Mouse (Mus musculus) forebrain, embryonic 11.5 days (tissue): ENCODE data around the gene Gdf7. TPM values are rescaled to one million over a fixed set of nuclear protein-coding genes. Genes with fewer than 3 reads are reported as not detected.

Source experiments
- ATAC-seq: fragments of 200-750 bp; cut with Nextera tagmentation; replicated peaks from 2 replicates; pipeline ENCODE4 v1.8.0; 2017; ENCODE audit warnings: moderate TSS enrichment; ENCODE audit not compliant: low FRiP score
- DNase-seq: peaks from one replicate; pipeline ENCODE4 v3.0.0-alpha.2; 2017; ENCODE audit warnings: low spot score
- H3K27ac ChIP-seq: fragments of 300-500 bp; sonication (generic); 2 replicates; pipeline ENCODE4 v1.5.1; 2014; ENCODE audit warnings: low read depth, low read length
- H3K27me3 ChIP-seq: fragments of 300-500 bp; sonication (generic); 2 replicates; pipeline ENCODE4 v1.6.1; 2014; ENCODE audit warnings: mild to moderate bottlenecking, low read length, mixed read lengths; ENCODE audit not compliant: control insufficient read depth, insufficient read depth
- H3K36me3 ChIP-seq: fragments of 300-500 bp; sonication (generic); 2 replicates; pipeline ENCODE4 v1.6.1; 2014; ENCODE audit warnings: mild to moderate bottlenecking, low read length, moderate library complexity, mixed read lengths; ENCODE audit not compliant: control insufficient read depth, insufficient read depth
- H3K4me1 ChIP-seq: fragments of 300-500 bp; sonication (generic); replicated peaks from 2 replicates; pipeline ENCODE4 v1.6.1; 2014; ENCODE audit warnings: low read length, mixed read lengths; ENCODE audit not compliant: control insufficient read depth, insufficient read depth
- H3K4me2 ChIP-seq: fragments of 300-500 bp; sonication (generic); 2 replicates; pipeline ENCODE4 v1.6.1; 2014; ENCODE audit warnings: low read depth, mild to moderate bottlenecking, low read length, moderate library complexity, mixed read lengths; ENCODE audit not compliant: severe bottlenecking
- H3K4me3 ChIP-seq: fragments of 300-500 bp; sonication (generic); 2 replicates; pipeline ENCODE4 v1.5.1; 2014; ENCODE audit warnings: low read depth, low read length
- H3K9ac ChIP-seq: fragments of 300-500 bp; sonication (generic); 2 replicates; pipeline ENCODE4 v1.6.1; 2014; ENCODE audit warnings: low read length
- H3K9me3 ChIP-seq: fragments of 300-500 bp; sonication (generic); 2 replicates; pipeline ENCODE4 v1.6.1; 2016; ENCODE audit warnings: low read length, mixed read lengths; ENCODE audit not compliant: control insufficient read depth
- WGBS: fragments of 180-500 bp; shearing (Covaris S2); extraction: QIAGEN DNeasy Blood & Tissue Kit; methylation state at CpG from one replicate; pipeline ENCODE4 v1.1.7; 2014; 5-methylcytosine and 5-hydroxymethylcytosine counted together
- polyA plus RNA-seq: library from polyadenylated mRNA; unstranded; fragments of >200 nt; fragmentation: Nextera tagmentation; extraction: Ambion mirVana; gene quantifications from 2 replicates; pipeline ENCODE4 v1.2.1, GENCODE M21; 2014

Gdf7 gene
- polyA plus RNA-seq, 1 experiment from 2014 or later, result not detected

- Histone ChIP-seq H3K4me1 (no peaks in the 10 kb centered on the region), H3K27ac (no peak overlapping the region), H3K27me3 (no peaks in the 10 kb centered on the region), H3K9me3 (no peaks in the 10 kb centered on the region), H3K9ac (no peak overlapping the region), H3K36me3 (no peaks in the 10 kb centered on the region), H3K4me2 (no peak overlapping the region), H3K4me3 (no peak overlapping the region)
- WGBS, result 85% methylated on average over 4 of the region's 4 CpGs
- DNase-seq (no peak), ATAC-seq (no peak)
Measured at GRCm38 (mm10) chr12:8275424-8275823, 26.3 kb downstream of the Gdf7 start.

GRCm38 (mm10) chr12:8273471-8274171 is 28.1 kb downstream of the Gdf7 start:
- no peak for DNase-seq
- H3K27ac ChIP-seq, result no peak overlapping the region
- 90% methylated on average over 6 of the region's 6 CpGs for WGBS

GRCm38 (mm10) chr12:8271405-8271804 is 30.3 kb downstream of the Gdf7 start:
- 87% methylated on average over 2 of the region's 2 CpGs for WGBS
- Histone ChIP-seq H3K27me3 (no peaks in the 10 kb centered on the region), H3K36me3 (no peaks in the 10 kb centered on the region), H3K4me1 (no peaks in the 10 kb centered on the region), H3K9me3 (no peaks in the 10 kb centered on the region), H3K27ac (no peak overlapping the region), H3K4me3 (no peak overlapping the region), H3K4me2 (no peak overlapping the region), H3K9ac (no peak overlapping the region)
- DNase-seq (no peak), ATAC-seq (no peak)

More at GRCm38 (mm10) chr12:8273471-8274171, 28.1 kb downstream of the Gdf7 start:
- Histone ChIP-seq H3K36me3 (no peaks in the 10 kb centered on the region), H3K9ac (no peak overlapping the region), H3K9me3 (no peaks in the 10 kb centered on the region), H3K4me3 (no peak overlapping the region), H3K4me1 (no peaks in the 10 kb centered on the region), H3K27me3 (no peaks in the 10 kb centered on the region), H3K4me2 (no peak overlapping the region)
- no peak for ATAC-seq

GRCm38 (mm10) chr12:8269627-8270026 is 32.1 kb downstream of the Gdf7 start:
- 92% methylated on average over 11 of the region's 11 CpGs for WGBS
- H3K27ac ChIP-seq, result no peak overlapping the region
- no peaks in the 10 kb centered on the region for H3K4me1 ChIP-seq
- no peaks in the 10 kb centered on the region for H3K9me3 ChIP-seq
- no peak overlapping the region for H3K4me2 ChIP-seq
- H3K36me3 ChIP-seq, result no peaks in the 10 kb centered on the region
- DNase-seq (no peak), ATAC-seq (no peak)
- no peak overlapping the region for H3K4me3 ChIP-seq
- H3K9ac ChIP-seq, result no peak overlapping the region
- no peaks in the 10 kb centered on the region for H3K27me3 ChIP-seq

GRCm38 (mm10) chr12:8266311-8266710 is 35.4 kb downstream of the Gdf7 start:
- H3K27ac ChIP-seq, result no peak overlapping the region
- no peak for DNase-seq
- no peak overlapping the region for H3K4me3 ChIP-seq
- no peak for ATAC-seq
- H3K4me2 ChIP-seq, result no peak overlapping the region
- H3K4me1 ChIP-seq, result no peaks in the 10 kb centered on the region
- no peaks in the 10 kb centered on the region for H3K27me3 ChIP-seq
- WGBS, result 93% methylated on average over 7 of the region's 7 CpGs
- H3K36me3 ChIP-seq, result no peaks in the 10 kb centered on the region
- H3K9ac ChIP-seq, result no peak overlapping the region
- H3K9me3 ChIP-seq, result no peaks in the 10 kb centered on the region

- Histone ChIP-seq H3K4me2 (no peak overlapping the region), H3K9ac (no peak overlapping the region), H3K27me3 (no peaks in the 10 kb centered on the region), H3K9me3 (no peaks in the 10 kb centered on the region), H3K27ac (no peak overlapping the region), H3K4me3 (no peak overlapping the region), H3K36me3 (no peaks in the 10 kb centered on the region), H3K4me1 (no peaks in the 10 kb centered on the region)
- DNase-seq, result no peak
- no peak for ATAC-seq
- 93% methylated on average over 2 of the region's 2 CpGs for WGBS
Measured at GRCm38 (mm10) chr12:8260297-8260696, 41.5 kb downstream of the Gdf7 start.

Other genes starting within 250 kb of the Gdf7 start
- 59.0 and 65.9 TPM in 2 replicates for gene Ldah, start 93.8 kb downstream of the Gdf7 start, polyA plus RNA-seq
- 7.8 and 10.5 TPM in 2 replicates for gene Hs1bp3, start 11.5 kb upstream of the Gdf7 start, polyA plus RNA-seq
- 55.1 and 58.3 TPM in 2 replicates for gene Rhob, start 198.1 kb upstream of the Gdf7 start, polyA plus RNA-seq